Mouse (Mus musculus) heart, embryonic 12.5 days (tissue): ENCODE measurements at regions not wholly inside any gene's neighbourhood (a gene's known extent, or its start where the extent isn't known, plus 50 kb on each side); places are given as distances from the start of the nearest gene placed in this dataset.

Experiments
- ATAC-seq: fragments of 200-750 bp; cut with Nextera tagmentation; 2 replicates; pipeline ENCODE4 v1.8.0; 2017; ENCODE audit warnings: moderate TSS enrichment, moderate library complexity; ENCODE audit not compliant: insufficient number of reproducible peaks, low FRiP score
- H3K27ac ChIP-seq: fragments of 300-500 bp; sonication (generic); 2 replicates; pipeline ENCODE4 v1.5.1; 2016; ENCODE audit warnings: mild to moderate bottlenecking, moderate library complexity; ENCODE audit not compliant: poor library complexity, severe bottlenecking
- H3K27me3 ChIP-seq: fragments of 300-500 bp; sonication (generic); replicated peaks from 2 replicates; pipeline ENCODE4 v1.6.1; 2016; ENCODE audit warnings: mild to moderate bottlenecking, moderate library complexity
- H3K36me3 ChIP-seq: fragments of 300-500 bp; sonication (generic); 2 replicates; pipeline ENCODE4 v1.6.1; 2016; ENCODE audit warnings: mild to moderate bottlenecking, moderate library complexity
- H3K4me1 ChIP-seq: fragments of 300-500 bp; sonication (generic); replicated peaks from 2 replicates; pipeline ENCODE4 v1.6.1; 2016; ENCODE audit warnings: mild to moderate bottlenecking
- H3K4me2 ChIP-seq: fragments of 300-500 bp; sonication (generic); 2 replicates; pipeline ENCODE4 v1.6.1; 2016; ENCODE audit warnings: mild to moderate bottlenecking, moderate library complexity
- H3K4me3 ChIP-seq: fragments of 300-500 bp; sonication (generic); 2 replicates; pipeline ENCODE4 v1.5.1; 2016; ENCODE audit warnings: mild to moderate bottlenecking
- H3K9ac ChIP-seq: fragments of 300-500 bp; sonication (generic); 2 replicates; pipeline ENCODE4 v1.6.1; 2016; ENCODE audit warnings: mild to moderate bottlenecking, moderate library complexity
- H3K9me3 ChIP-seq: fragments of 300-500 bp; sonication (generic); replicated peaks from 2 replicates; pipeline ENCODE4 v1.6.1; 2016; ENCODE audit warnings: mild to moderate bottlenecking, moderate library complexity
- WGBS: fragments of 180-500 bp; shearing (Covaris S2); methylation state at CpG from one replicate; pipeline ENCODE4 v1.1.7; 2016; 5-methylcytosine and 5-hydroxymethylcytosine counted together

GRCm38 (mm10) chr16:24180666-24181065 is 192.0 kb upstream of the Bcl6 start:
- Histone ChIP-seq H3K27me3 (no peaks in the 10 kb centered on the region), H3K4me3 (no peak overlapping the region), H3K9me3 (no peaks in the 10 kb centered on the region), H3K9ac (no peak overlapping the region), H3K27ac (no peak overlapping the region), H3K4me1 (peaks cover 15% of the 10 kb centered on the region), H3K4me2 (no peak overlapping the region), H3K36me3 (no peaks in the 10 kb centered on the region)
- no peak for ATAC-seq
- WGBS, result 48% methylated on average over 5 of the region's 5 CpGs

- peaks cover 4% of the 10 kb centered on the region; the same call in 1 of the 2 replicates for H3K27me3 ChIP-seq
- H3K9me3 ChIP-seq, result no peaks in the 10 kb centered on the region
- no peak overlapping the region for H3K4me2 ChIP-seq
- H3K4me3 ChIP-seq, result no peak overlapping the region
- no peaks in the 10 kb centered on the region for H3K36me3 ChIP-seq
- H3K27ac ChIP-seq, result no peak overlapping the region
- no peak overlapping the region for H3K9ac ChIP-seq
- no peak for ATAC-seq
- H3K4me1 ChIP-seq, result peaks cover 10% of the 10 kb centered on the region; the same call in 1 of the 2 replicates
- 63% methylated on average over 2 of the region's 2 CpGs for WGBS
Observed at GRCm38 (mm10) chr16:24177564-24177963, 188.9 kb upstream of the Bcl6 start.

GRCm38 (mm10) chr16:24177131-24177530 is 188.5 kb upstream of the Bcl6 start:
- H3K4me1 ChIP-seq, result peaks cover 10% of the 10 kb centered on the region; the same call in 1 of the 2 replicates
- H3K9ac ChIP-seq, result no peak overlapping the region
- no peaks in the 10 kb centered on the region for H3K9me3 ChIP-seq
- H3K4me3 ChIP-seq, result no peak overlapping the region
- H3K36me3 ChIP-seq, result no peaks in the 10 kb centered on the region
- 58% methylated on average over 7 of the region's 7 CpGs for WGBS
- no peak for ATAC-seq
- H3K27me3 ChIP-seq, result peaks cover 4% of the 10 kb centered on the region; the same call in 1 of the 2 replicates
- no peak overlapping the region for H3K27ac ChIP-seq
- H3K4me2 ChIP-seq, result no peak overlapping the region

- H3K27ac ChIP-seq, result no peak overlapping the region
- H3K9ac ChIP-seq, result no peak overlapping the region
- no peak overlapping the region for H3K4me2 ChIP-seq
- 38% methylated on average over 2 of the region's 2 CpGs for WGBS
- H3K4me3 ChIP-seq, result no peak overlapping the region
- H3K9me3 ChIP-seq, result no peaks in the 10 kb centered on the region
- no peak for ATAC-seq
- H3K4me1 ChIP-seq, result peaks cover 10% of the 10 kb centered on the region; the same call in 1 of the 2 replicates
- H3K36me3 ChIP-seq, result no peaks in the 10 kb centered on the region
- H3K27me3 ChIP-seq, result peaks cover 4% of the 10 kb centered on the region; the same call in 1 of the 2 replicates
Observed at GRCm38 (mm10) chr16:24176057-24176456, 187.4 kb upstream of the Bcl6 start.

- Histone ChIP-seq H3K4me1 (peaks cover 10% of the 10 kb centered on the region; the same call in 1 of the 2 replicates), H3K4me2 (no peak overlapping the region), H3K27me3 (peaks cover 4% of the 10 kb centered on the region; the same call in 1 of the 2 replicates), H3K9me3 (no peaks in the 10 kb centered on the region), H3K9ac (no peak overlapping the region), H3K4me3 (no peak overlapping the region), H3K36me3 (no peaks in the 10 kb centered on the region), H3K27ac (no peak overlapping the region)
- WGBS, result 60% methylated on average over 9 of the region's 9 CpGs
- no peak for ATAC-seq
Observed at GRCm38 (mm10) chr16:24175235-24175760, 186.6 kb upstream of the Bcl6 start.

- Histone ChIP-seq H3K27ac (no peak overlapping the region), H3K36me3 (no peaks in the 10 kb centered on the region), H3K27me3 (peaks cover 4% of the 10 kb centered on the region; the same call in 1 of the 2 replicates), H3K4me3 (no peak overlapping the region), H3K9me3 (no peaks in the 10 kb centered on the region), H3K4me1 (peaks cover 10% of the 10 kb centered on the region; the same call in 1 of the 2 replicates), H3K9ac (no peak overlapping the region), H3K4me2 (no peak overlapping the region)
- ATAC-seq, result no peak
- WGBS, result 81% methylated on average over 3 of the region's 3 CpGs
Observed at GRCm38 (mm10) chr16:24174595-24174994, 185.9 kb upstream of the Bcl6 start.

- Histone ChIP-seq H3K27ac (no peak overlapping the region), H3K27me3 (peaks cover 4% of the 10 kb centered on the region; the same call in 1 of the 2 replicates), H3K36me3 (no peaks in the 10 kb centered on the region), H3K4me2 (no peak overlapping the region), H3K4me3 (no peak overlapping the region), H3K9ac (no peak overlapping the region), H3K4me1 (peaks cover 10% of the 10 kb centered on the region; the same call in 1 of the 2 replicates), H3K9me3 (no peaks in the 10 kb centered on the region)
- 77% methylated on average over 5 of the region's 5 CpGs for WGBS
- ATAC-seq, result no peak
Observed at GRCm38 (mm10) chr16:24173783-24174518, 185.3 kb upstream of the Bcl6 start.

GRCm38 (mm10) chr16:24172653-24173052 is 184.0 kb upstream of the Bcl6 start:
- WGBS, result 84% methylated on average over 2 of the region's 2 CpGs
- Histone ChIP-seq H3K4me3 (no peak overlapping the region), H3K27me3 (peaks cover 4% of the 10 kb centered on the region; the same call in 1 of the 2 replicates), H3K36me3 (no peaks in the 10 kb centered on the region), H3K27ac (no peak overlapping the region), H3K9ac (no peak overlapping the region), H3K4me2 (no peak overlapping the region), H3K9me3 (no peaks in the 10 kb centered on the region), H3K4me1 (peaks cover 10% of the 10 kb centered on the region; the same call in 1 of the 2 replicates)
- ATAC-seq, result no peak

- Histone ChIP-seq H3K4me3 (no peak overlapping the region), H3K9me3 (no peaks in the 10 kb centered on the region), H3K9ac (no peak overlapping the region), H3K4me2 (no peak overlapping the region), H3K4me1 (peaks cover 10% of the 10 kb centered on the region; the same call in 1 of the 2 replicates), H3K36me3 (no peaks in the 10 kb centered on the region), H3K27ac (no peak overlapping the region), H3K27me3 (peaks cover 4% of the 10 kb centered on the region; the same call in 1 of the 2 replicates)
- 81% methylated on average over 5 of the region's 5 CpGs for WGBS
- ATAC-seq, result no peak
Observed at GRCm38 (mm10) chr16:24172065-24172464, 183.4 kb upstream of the Bcl6 start.

- Histone ChIP-seq H3K36me3 (no peaks in the 10 kb centered on the region), H3K9me3 (no peaks in the 10 kb centered on the region), H3K4me1 (peaks cover 8% of the 10 kb centered on the region; the same call in 1 of the 2 replicates), H3K27me3 (peaks cover 4% of the 10 kb centered on the region; the same call in 1 of the 2 replicates), H3K9ac (no peak overlapping the region), H3K4me2 (no peak overlapping the region), H3K27ac (no peak overlapping the region), H3K4me3 (no peak overlapping the region)
- 69% methylated on average over 4 of the region's 4 CpGs for WGBS
- no peak for ATAC-seq
Observed at GRCm38 (mm10) chr16:24171161-24171560, 182.5 kb upstream of the Bcl6 start.

- Histone ChIP-seq H3K9me3 (no peaks in the 10 kb centered on the region), H3K4me1 (peaks cover 6% of the 10 kb centered on the region; the same call in 1 of the 2 replicates), H3K27ac (no peak overlapping the region), H3K27me3 (no peaks in the 10 kb centered on the region), H3K36me3 (no peaks in the 10 kb centered on the region), H3K4me3 (no peak overlapping the region), H3K4me2 (no peak overlapping the region), H3K9ac (no peak overlapping the region)
- ATAC-seq, result no peak
Observed at GRCm38 (mm10) chr16:24166496-24166895, 177.8 kb upstream of the Bcl6 start.
